Mouse (Mus musculus): Measurements from ENCODE around the gene Map3k13. TPM values are rescaled to one million over a fixed set of nuclear protein-coding genes. Genes with fewer than 3 reads are reported as not detected.
"Not testable (repeated sequence)": the region's sequence is repeated elsewhere in the genome, so short reads cannot be mapped to it uniquely, and the experiment has no call there.

Gene Map3k13
- polyA plus RNA-seq, 1 experiment from 2014 or later = 0.92 TPM

- no peak overlapping the region for H3K9ac ChIP-seq (ENCODE audit: low read length)
- WGBS = 70% methylated on average over 2 of the region's 2 CpGs
- ATAC-seq (ENCODE audit: insufficient number of reproducible peaks, insufficient read depth, low FRiP score, low read depth) = no peak
- no peak overlapping the region for H3K27ac ChIP-seq (replicated peaks in 1 of 2; ENCODE audit: control insufficient read depth in 1 of 2, insufficient read depth in 1 of 2, low read depth in 2 of 2, low read length in 2 of 2)
- H3K4me3 ChIP-seq (ENCODE audit: control insufficient read depth in 1 of 2, insufficient read depth in 1 of 2, low read depth in 1 of 2, low read length in 2 of 2) = no peak overlapping the region
- no peak overlapping the region for H3K4me2 ChIP-seq (ENCODE audit: low read length)
- no peaks in the 10 kb centered on the region for H3K27me3 ChIP-seq (ENCODE audit: control insufficient read depth, insufficient read depth, low read length)
- H3K4me1 ChIP-seq (ENCODE audit: control insufficient read depth in 2 of 2, insufficient read depth in 2 of 2, low read length in 2 of 2) = peaks cover 0 to 3% of the 10 kb centered on the region in 2 experiments; a peak in 3 of 4 replicates
- H3K9me3 ChIP-seq (ENCODE audit: control insufficient read depth, low read length) = 0 out of 2 replicates have a peak, but pooled peaks cover 4% of the 10 kb centered on the region
- H3K36me3 ChIP-seq (ENCODE audit: control insufficient read depth, insufficient read depth, low read length) = no peaks in the 10 kb centered on the region
Measured at GRCm38 (mm10) chr16:21789180-21789579, 5.0 kb upstream of the Map3k13 start.

- Histone ChIP-seq H3K9ac (ENCODE audit: low read length) (no peak overlapping the region), H3K36me3 (ENCODE audit: control insufficient read depth, insufficient read depth, low read length) (no peaks in the 10 kb centered on the region), H3K4me3 (ENCODE audit: control insufficient read depth in 1 of 2, insufficient read depth in 1 of 2, low read depth in 1 of 2, low read length in 2 of 2) (no peak overlapping the region), H3K27ac (replicated peaks in 1 of 2; ENCODE audit: control insufficient read depth in 1 of 2, insufficient read depth in 1 of 2, low read depth in 2 of 2, low read length in 2 of 2) (no peak overlapping the region), H3K9me3 (ENCODE audit: control insufficient read depth, low read length) (0 out of 2 replicates have a peak, but pooled peaks cover 4% of the 10 kb centered on the region), H3K27me3 (ENCODE audit: control insufficient read depth, insufficient read depth, low read length) (no peaks in the 10 kb centered on the region), H3K4me2 (ENCODE audit: low read length) (no peak overlapping the region), H3K4me1 (ENCODE audit: control insufficient read depth in 2 of 2, insufficient read depth in 2 of 2, low read length in 2 of 2) (peaks cover 3% of the 10 kb centered on the region in 2 experiments; a peak in 3 of 4 replicates)
- no peak for ATAC-seq (ENCODE audit: insufficient number of reproducible peaks, insufficient read depth, low FRiP score, low read depth)
- WGBS = 8% methylated on average over 1 of the region's 1 CpGs
Measured at GRCm38 (mm10) chr16:21790469-21790868, 3.7 kb upstream of the Map3k13 start.

GRCm38 (mm10) chr16:21791779-21792178 lies 2.4 kb upstream of the Map3k13 start:
- Histone ChIP-seq H3K9ac (ENCODE audit: low read length) (no peak overlapping the region), H3K9me3 (ENCODE audit: control insufficient read depth, low read length) (0 out of 2 replicates have a peak, but pooled peaks cover 4% of the 10 kb centered on the region), H3K4me1 (ENCODE audit: control insufficient read depth in 2 of 2, insufficient read depth in 2 of 2, low read length in 2 of 2) (peaks cover 3% of the 10 kb centered on the region in 2 experiments; a peak in 3 of 4 replicates), H3K4me2 (ENCODE audit: low read length) (no peak overlapping the region), H3K27me3 (ENCODE audit: control insufficient read depth, insufficient read depth, low read length) (no peaks in the 10 kb centered on the region), H3K27ac (replicated peaks in 1 of 2; ENCODE audit: control insufficient read depth in 1 of 2, insufficient read depth in 1 of 2, low read depth in 2 of 2, low read length in 2 of 2) (no peak overlapping the region), H3K36me3 (ENCODE audit: control insufficient read depth, insufficient read depth, low read length) (no peaks in the 10 kb centered on the region), H3K4me3 (ENCODE audit: control insufficient read depth in 1 of 2, insufficient read depth in 1 of 2, low read depth in 1 of 2, low read length in 2 of 2) (no peak overlapping the region)
- whole genome bisulfite sequencing = 11% methylated on average over 3 of the region's 3 CpGs
- ATAC-seq (ENCODE audit: insufficient number of reproducible peaks, insufficient read depth, low FRiP score, low read depth) = no peak

- not testable (repeated sequence) for H3K36me3 ChIP-seq (ENCODE audit: control insufficient read depth, insufficient read depth, low read length); ATAC-seq (ENCODE audit: insufficient number of reproducible peaks, insufficient read depth, low FRiP score, low read depth); H3K4me1 ChIP-seq (ENCODE audit: control insufficient read depth in 2 of 2, insufficient read depth in 2 of 2, low read length in 2 of 2); H3K27me3 ChIP-seq (ENCODE audit: control insufficient read depth, insufficient read depth, low read length); H3K9me3 ChIP-seq (ENCODE audit: control insufficient read depth, low read length)
- Histone ChIP-seq H3K27ac (replicated peaks in 1 of 2; ENCODE audit: control insufficient read depth in 1 of 2, insufficient read depth in 1 of 2, low read depth in 2 of 2, low read length in 2 of 2) (peak overlapping the region; percentile 66 to 91), H3K4me2 (ENCODE audit: low read length) (peak overlapping the region; percentile 90), H3K9ac (ENCODE audit: low read length) (peak overlapping the region; percentile 88), H3K4me3 (ENCODE audit: control insufficient read depth in 1 of 2, insufficient read depth in 1 of 2, low read depth in 1 of 2, low read length in 2 of 2) (peak overlapping the region; percentile 67 to 85; a peak in 3 of 4 replicates)
- 30% methylated on average over 2 of the region's 2 CpGs for WGBS
Measured at GRCm38 (mm10) chr16:21793080-21793810, 901 bp upstream of the Map3k13 start.

GRCm38 (mm10) chr16:21794697-21795045 lies 525 bp downstream of the Map3k13 start:
- Histone ChIP-seq H3K4me2 (ENCODE audit: low read length) (peak overlapping the region; percentile 90), H3K36me3 (ENCODE audit: control insufficient read depth, insufficient read depth, low read length) (peaks cover 7% of the 10 kb centered on the region; the same call in 1 of the 2 replicates), H3K27ac (replicated peaks in 1 of 2; ENCODE audit: control insufficient read depth in 1 of 2, insufficient read depth in 1 of 2, low read depth in 2 of 2, low read length in 2 of 2) (peak overlapping the region; percentile 85 to 91), H3K9ac (ENCODE audit: low read length) (peak overlapping the region; percentile 88), H3K27me3 (ENCODE audit: control insufficient read depth, insufficient read depth, low read length) (no peaks in the 10 kb centered on the region), H3K9me3 (ENCODE audit: control insufficient read depth, low read length) (no peaks in the 10 kb centered on the region), H3K4me1 (ENCODE audit: control insufficient read depth in 2 of 2, insufficient read depth in 2 of 2, low read length in 2 of 2) (peaks cover 0 to 3% of the 10 kb centered on the region in 2 experiments; a peak in 2 of 4 replicates), H3K4me3 (ENCODE audit: control insufficient read depth in 1 of 2, insufficient read depth in 1 of 2, low read depth in 1 of 2, low read length in 2 of 2) (peak overlapping the region; percentile 67 to 85)
- no peak for ATAC-seq (ENCODE audit: insufficient number of reproducible peaks, insufficient read depth, low FRiP score, low read depth)
- WGBS = 1% methylated on average over 14 of the region's 14 CpGs

- Histone ChIP-seq H3K9me3 (ENCODE audit: control insufficient read depth, low read length) (no peaks in the 10 kb centered on the region), H3K9ac (ENCODE audit: low read length) (peak overlapping the region; percentile 88), H3K4me1 (ENCODE audit: control insufficient read depth in 2 of 2, insufficient read depth in 2 of 2, low read length in 2 of 2) (peaks cover 0 to 3% of the 10 kb centered on the region in 2 experiments; a peak in 2 of 4 replicates), H3K4me3 (ENCODE audit: control insufficient read depth in 1 of 2, insufficient read depth in 1 of 2, low read depth in 1 of 2, low read length in 2 of 2) (peak overlapping the region in 1 of 2 experiments; percentile 85; a peak in 2 of 4 replicates), H3K27ac (replicated peaks in 1 of 2; ENCODE audit: control insufficient read depth in 1 of 2, insufficient read depth in 1 of 2, low read depth in 2 of 2, low read length in 2 of 2) (no peak overlapping the region), H3K27me3 (ENCODE audit: control insufficient read depth, insufficient read depth, low read length) (no peaks in the 10 kb centered on the region), H3K36me3 (ENCODE audit: control insufficient read depth, insufficient read depth, low read length) (peaks cover 8% of the 10 kb centered on the region; the same call in 1 of the 2 replicates), H3K4me2 (ENCODE audit: low read length) (peak overlapping the region; percentile 90)
- no peak for ATAC-seq (ENCODE audit: insufficient number of reproducible peaks, insufficient read depth, low FRiP score, low read depth)
- 28% methylated on average over 5 of the region's 5 CpGs for WGBS
Measured at GRCm38 (mm10) chr16:21795071-21795470, 925 bp downstream of the Map3k13 start.

GRCm38 (mm10) chr16:21804258-21804657 lies 10.1 kb downstream of the Map3k13 start:
- Histone ChIP-seq H3K9ac (ENCODE audit: low read length) (no peak overlapping the region), H3K27me3 (ENCODE audit: control insufficient read depth, insufficient read depth, low read length) (no peaks in the 10 kb centered on the region), H3K9me3 (ENCODE audit: control insufficient read depth, low read length) (0 out of 2 replicates have a peak, but pooled peaks cover 4% of the 10 kb centered on the region), H3K27ac (replicated peaks in 1 of 2; ENCODE audit: control insufficient read depth in 1 of 2, insufficient read depth in 1 of 2, low read depth in 2 of 2, low read length in 2 of 2) (no peak overlapping the region), H3K4me2 (ENCODE audit: low read length) (no peak overlapping the region), H3K36me3 (ENCODE audit: control insufficient read depth, insufficient read depth, low read length) (peaks cover 37% of the 10 kb centered on the region), H3K4me1 (ENCODE audit: control insufficient read depth in 2 of 2, insufficient read depth in 2 of 2, low read length in 2 of 2) (no peaks in the 10 kb centered on the region), H3K4me3 (ENCODE audit: control insufficient read depth in 1 of 2, insufficient read depth in 1 of 2, low read depth in 1 of 2, low read length in 2 of 2) (no peak overlapping the region)
- WGBS = 95% methylated on average over 1 of the region's 1 CpGs
- no peak for ATAC-seq (ENCODE audit: insufficient number of reproducible peaks, insufficient read depth, low FRiP score, low read depth)
